Mouse (Mus musculus) neural tube, embryonic 12.5 days (tissue): ENCODE data around the gene Letm1. TPM values are rescaled to one million over a fixed set of nuclear protein-coding genes. Genes with fewer than 3 reads are reported as not detected.

Experiments
- ATAC-seq: fragments of 200-750 bp; cut with Nextera tagmentation; 2 replicates; pipeline ENCODE4 v1.8.0; 2017; ENCODE audit warnings: low read depth, mild to moderate bottlenecking, moderate TSS enrichment, moderate library complexity; ENCODE audit not compliant: low FRiP score
- H3K27ac ChIP-seq: fragments of 300-500 bp; sonication (generic); 2 replicates; pipeline ENCODE4 v1.5.1; 2016
- H3K27me3 ChIP-seq: fragments of 300-500 bp; sonication (generic); replicated peaks from 2 replicates; pipeline ENCODE4 v1.6.1; 2016; ENCODE audit warnings: mild to moderate bottlenecking
- H3K36me3 ChIP-seq: fragments of 300-500 bp; sonication (generic); 2 replicates; pipeline ENCODE4 v1.6.1; 2016; ENCODE audit warnings: mild to moderate bottlenecking
- H3K4me1 ChIP-seq: fragments of 300-500 bp; sonication (generic); 2 replicates; pipeline ENCODE4 v1.6.1; 2016
- H3K4me2 ChIP-seq: fragments of 300-500 bp; sonication (generic); replicated peaks from 2 replicates; pipeline ENCODE4 v1.6.1; 2016; ENCODE audit warnings: mild to moderate bottlenecking
- H3K4me3 ChIP-seq: fragments of 300-500 bp; sonication (generic); 2 replicates; pipeline ENCODE4 v1.5.1; 2016
- H3K9ac ChIP-seq: fragments of 300-500 bp; sonication (generic); 2 replicates; pipeline ENCODE4 v1.6.1; 2016; ENCODE audit warnings: mild to moderate bottlenecking
- H3K9me3 ChIP-seq: fragments of 300-500 bp; sonication (generic); 2 replicates; pipeline ENCODE4 v1.6.1; 2016; ENCODE audit warnings: mild to moderate bottlenecking
- WGBS: fragments of 180-500 bp; shearing (Covaris S2); methylation state at CpG from one replicate; pipeline ENCODE4 v1.1.7; 2016; 5-methylcytosine and 5-hydroxymethylcytosine counted together
- polyA plus RNA-seq: library from polyadenylated mRNA; unstranded; fragments of >200 nt; fragmentation: Nextera tagmentation; extraction: Ambion mirVana; gene quantifications from 2 replicates; pipeline ENCODE4 v1.2.1, GENCODE M21; 2016

The Letm1 gene
- polyA plus RNA-seq, 1 experiment from 2014 or later: 57.2 TPM

DNA sequence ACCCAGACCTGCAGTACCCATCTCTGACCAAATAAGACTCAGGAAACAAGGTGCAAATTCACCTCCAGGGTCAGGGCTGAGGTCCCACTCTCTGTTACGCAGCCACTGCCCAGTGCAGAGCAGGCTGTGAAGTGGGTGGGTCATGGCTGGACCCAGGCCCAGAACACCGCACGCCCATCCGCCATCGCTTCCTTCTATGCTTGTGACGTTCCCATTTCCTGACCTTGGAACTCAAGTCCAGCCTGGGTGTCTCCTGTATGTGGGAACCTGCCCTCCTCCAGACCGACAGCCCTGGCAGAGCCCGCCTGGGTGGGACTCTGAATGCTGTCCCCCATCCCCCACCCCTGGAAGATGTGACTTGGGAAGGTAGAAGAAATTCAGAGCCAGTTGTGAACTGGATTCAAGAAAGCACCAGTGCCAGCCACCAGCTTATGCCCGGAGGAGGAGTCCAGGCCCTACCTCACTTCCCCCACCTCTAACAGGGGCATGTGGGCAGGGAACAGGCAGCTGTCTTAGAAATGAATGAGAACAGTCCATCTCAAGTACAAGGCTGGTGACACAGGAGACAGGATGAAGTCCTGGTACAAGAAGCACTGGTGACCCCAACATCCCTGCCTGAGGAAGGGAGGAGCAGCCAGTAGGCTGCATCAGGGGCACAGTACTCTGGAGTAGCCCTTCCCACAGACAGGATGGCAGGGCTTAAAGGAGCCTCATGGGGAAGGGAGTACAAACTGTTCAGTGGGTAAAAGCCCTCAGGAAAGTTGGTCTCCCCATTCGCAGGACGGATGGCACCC lies 92.6 kb downstream of the Letm1 start:
- Histone ChIP-seq H3K36me3 (no peaks in the 10 kb centered on the region), H3K4me2 (peak overlapping the region; percentile 45), H3K4me3 (no peak overlapping the region), H3K27me3 (peaks cover 23% of the 10 kb centered on the region), H3K9ac (no peak overlapping the region), H3K27ac (peak overlapping the region; percentile 26; the same call in 1 of the 2 replicates), H3K9me3 (no peaks in the 10 kb centered on the region), H3K4me1 (peaks cover 70% of the 10 kb centered on the region)
- WGBS: 52% methylated on average over 11 of the region's 11 CpGs
- ATAC-seq: no peak

Other genes starting within 250 kb of the Letm1 start
- 46.4 and 49.3 TPM in 2 replicates for gene Fam53a, start 153.2 kb downstream of the Letm1 start, polyA plus RNA-seq
- 0.49 and 0.61 TPM in 2 replicates for gene Gm9903, start 152.9 kb downstream of the Letm1 start, polyA plus RNA-seq
- gene Slbp, start 130.2 kb downstream of the Letm1 start, polyA plus RNA-seq: 183 and 184 TPM in 2 replicates
- 150 and 160 TPM in 2 replicates for gene Tacc3, start 124.7 kb downstream of the Letm1 start, polyA plus RNA-seq
- gene Tmem129, start 124.4 kb downstream of the Letm1 start, polyA plus RNA-seq: 30.3 and 31.5 TPM in 2 replicates
- 58.5 and 62.5 TPM in 2 replicates for gene Fgfr3, start 61.1 kb downstream of the Letm1 start, polyA plus RNA-seq
- 91.2 and 98.7 TPM in 2 replicates for gene Nsd2, start 37.9 kb upstream of the Letm1 start, polyA plus RNA-seq
- 55.6 and 57.8 TPM in 2 replicates for gene Nelfa, start 153.6 kb upstream of the Letm1 start, polyA plus RNA-seq
- gene Gm1673, start 200.6 kb upstream of the Letm1 start, polyA plus RNA-seq: 384 and 439 TPM in 2 replicates
- gene Nat8l, start 213.2 kb upstream of the Letm1 start, polyA plus RNA-seq: 3.7 and 4.1 TPM in 2 replicates